Mouse (Mus musculus) stomach, postnatal 0 days (tissue): ENCODE measurements around the gene Taar9. TPM values are rescaled to one million over a fixed set of nuclear protein-coding genes. Genes with fewer than 3 reads are reported as not detected.
"Not testable (repeated sequence)": the region's sequence is repeated elsewhere in the genome, so short reads cannot be mapped to it uniquely, and the experiment has no call there.

Experiments used
- ATAC-seq: fragments of 200-750 bp; cut with Nextera tagmentation; 2 replicates; pipeline ENCODE4 v1.8.0; 2017; ENCODE audit not compliant: low FRiP score, low TSS enrichment
- DNase-seq: peaks from one replicate; pipeline ENCODE4 v3.0.0-alpha.2; 2016; ENCODE audit warnings: low spot score
- H3K27ac ChIP-seq: fragments of 300-500 bp; sonication (generic); replicated peaks from 2 replicates; pipeline ENCODE4 v1.5.1; 2014; ENCODE audit warnings: mild to moderate bottlenecking, control low read depth
- H3K27me3 ChIP-seq: fragments of 300-500 bp; sonication (generic); 2 replicates; pipeline ENCODE4 v1.6.1; 2014; ENCODE audit warnings: low read length; ENCODE audit not compliant: control insufficient read depth, insufficient read depth
- H3K36me3 ChIP-seq: fragments of 300-500 bp; sonication (generic); 2 replicates; pipeline ENCODE4 v1.6.1; 2014; ENCODE audit warnings: low read length, mixed read lengths; ENCODE audit not compliant: control insufficient read depth, insufficient read depth
- H3K4me1 ChIP-seq: fragments of 300-500 bp; sonication (generic); replicated peaks from 2 replicates; pipeline ENCODE4 v1.6.1; 2014; ENCODE audit warnings: antibody characterized with exemption; ENCODE audit not compliant: control insufficient read depth, insufficient read depth
- H3K4me2 ChIP-seq: fragments of 300-500 bp; sonication (generic); replicated peaks from 2 replicates; pipeline ENCODE4 v1.6.1; 2014; ENCODE audit warnings: low read depth, mild to moderate bottlenecking, control low read depth, moderate library complexity
- H3K4me3 ChIP-seq: fragments of 300-500 bp; sonication (generic); 2 replicates; pipeline ENCODE4 v1.5.1; 2014; ENCODE audit warnings: low read depth, low read length, control low read depth
- H3K9ac ChIP-seq: fragments of 300-500 bp; sonication (generic); 2 replicates; pipeline ENCODE4 v1.6.1; 2014; ENCODE audit warnings: mild to moderate bottlenecking, low read length, control low read depth, mixed read lengths
- H3K9me3 ChIP-seq: fragments of 300-500 bp; sonication (generic); 2 replicates; pipeline ENCODE4 v1.6.1; 2016; ENCODE audit warnings: low read length; ENCODE audit not compliant: control insufficient read depth
- CTCF ChIP-seq: IDR thresholded peaks from 2 replicates; pipeline ENCODE4 v1.5.1; 2016; ENCODE audit warnings: antibody characterized with exemption, low read depth, mild to moderate bottlenecking, moderate library complexity
- EP300 ChIP-seq: optimal IDR thresholded peaks from 2 replicates; pipeline ENCODE3; 2016; ENCODE audit warnings: antibody characterized with exemption
- WGBS: fragments of 180-500 bp; shearing (Covaris S2); extraction: QIAGEN DNeasy Blood & Tissue Kit; methylation state at CpG from one replicate; pipeline ENCODE4 v1.1.7; 2014; 5-methylcytosine and 5-hydroxymethylcytosine counted together
- polyA plus RNA-seq: library from polyadenylated mRNA; unstranded; fragments of >200 nt; fragmentation: Nextera tagmentation; extraction: Ambion mirVana; gene quantifications from 2 replicates; pipeline ENCODE4 v1.2.1, GENCODE M21; 2015

Taar9 gene
- polyA plus RNA-seq, 1 experiment from 2014 or later, result not detected

- DNase-seq, result no peak
- 78% methylated on average over 2 of the region's 2 CpGs for WGBS
- no peaks in the 10 kb centered on the region for H3K9me3 ChIP-seq
- no peak within 1 kb of the TSS for H3K27ac ChIP-seq
- H3K27me3 ChIP-seq, result no peaks in the 10 kb centered on the region
- H3K4me3 ChIP-seq, result no peak within 1 kb of the TSS
- H3K36me3 ChIP-seq, result no peaks in the 10 kb centered on the region
- TF ChIP-seq EP300, result no peak
- no peak for TF ChIP-seq CTCF
- no peak within 1 kb of the TSS for H3K9ac ChIP-seq
- no peak within 1 kb of the TSS for H3K4me2 ChIP-seq
- no peaks in the 10 kb centered on the region for H3K4me1 ChIP-seq
- no peak for ATAC-seq
These were observed 17.1 kb downstream of the Taar9 start, which contains the start of gene Taar8b for GRCm38 (mm10) chr10:24092194-24092593. Gene Taar8b, minus strand, starts transcription at chr10:24092294.

- TF ChIP-seq CTCF (no peak), EP300 (no peak)
- H3K27ac ChIP-seq, result no peak overlapping the region
- DNase-seq, result no peak
- H3K4me3 ChIP-seq, result no peak overlapping the region
- no peak for ATAC-seq
- no peak overlapping the region for H3K9ac ChIP-seq
- no peaks in the 10 kb centered on the region for H3K36me3 ChIP-seq
- H3K4me2 ChIP-seq, result no peak overlapping the region
- 90% methylated on average over 2 of the region's 2 CpGs for WGBS
- H3K4me1 ChIP-seq, result no peaks in the 10 kb centered on the region
- H3K27me3 ChIP-seq, result no peaks in the 10 kb centered on the region
- H3K9me3 ChIP-seq, result no peaks in the 10 kb centered on the region
These were observed 22.2 kb downstream of the Taar9 start for GRCm38 (mm10) chr10:24087168-24087567.

- H3K9me3 ChIP-seq, result no peaks in the 10 kb centered on the region
- no peaks in the 10 kb centered on the region for H3K36me3 ChIP-seq
- no peak overlapping the region for H3K4me3 ChIP-seq
- H3K9ac ChIP-seq, result no peak overlapping the region
- no peak overlapping the region for H3K4me2 ChIP-seq
- 40% methylated on average over 5 of the region's 5 CpGs for WGBS
- H3K27ac ChIP-seq, result no peak overlapping the region
- DNase-seq (peak; percentile 53), ATAC-seq (peak; percentile 47; the same call in 1 of the 2 replicates)
- no peaks in the 10 kb centered on the region for H3K4me1 ChIP-seq
- TF ChIP-seq EP300, result no peak
- no peaks in the 10 kb centered on the region for H3K27me3 ChIP-seq
These were observed 22.8 kb downstream of the Taar9 start for GRCm38 (mm10) chr10:24086555-24086954.

GRCm38 (mm10) chr10:24085936-24086335 is 23.4 kb downstream of the Taar9 start:
- TF ChIP-seq EP300 (no peak), CTCF (no peak)
- no peak overlapping the region for H3K4me3 ChIP-seq
- H3K9me3 ChIP-seq, result no peaks in the 10 kb centered on the region
- no peak overlapping the region for H3K4me2 ChIP-seq
- H3K27ac ChIP-seq, result no peak overlapping the region
- no peak overlapping the region for H3K9ac ChIP-seq
- ATAC-seq (no peak), DNase-seq (no peak)
- WGBS, result 62% methylated on average over 5 of the region's 5 CpGs
- H3K36me3 ChIP-seq, result no peaks in the 10 kb centered on the region
- no peaks in the 10 kb centered on the region for H3K4me1 ChIP-seq
- no peaks in the 10 kb centered on the region for H3K27me3 ChIP-seq

- H3K9me3 ChIP-seq, result no peaks in the 10 kb centered on the region
- H3K27ac ChIP-seq, result no peak overlapping the region
- H3K36me3 ChIP-seq, result no peaks in the 10 kb centered on the region
- DNase-seq, result peak; percentile 53
- no peaks in the 10 kb centered on the region for H3K27me3 ChIP-seq
- no peak overlapping the region for H3K4me3 ChIP-seq
- no peak overlapping the region for H3K9ac ChIP-seq
- ATAC-seq, result no peak
- 34% methylated on average over 3 of the region's 3 CpGs for WGBS
- no peaks in the 10 kb centered on the region for H3K4me1 ChIP-seq
- no peak overlapping the region for H3K4me2 ChIP-seq
- TF ChIP-seq EP300 (no peak), CTCF (peak; percentile 83)
These were observed 29.2 kb downstream of the Taar9 start for GRCm38 (mm10) chr10:24080166-24080565.

- not testable (repeated sequence) for H3K27ac ChIP-seq, H3K9ac ChIP-seq, ATAC-seq, H3K4me3 ChIP-seq, H3K4me2 ChIP-seq, H3K36me3 ChIP-seq, H3K9me3 ChIP-seq, H3K4me1 ChIP-seq, DNase-seq, H3K27me3 ChIP-seq
- WGBS, result 88% methylated on average over 2 of the region's 4 CpGs
These were observed 33.1 kb downstream of the Taar9 start, which contains the start of gene Taar8a for GRCm38 (mm10) chr10:24076200-24076599. Gene Taar8a, plus strand, starts transcription at chr10:24076500.

GRCm38 (mm10) chr10:24074751-24075150 is 34.6 kb downstream of the Taar9 start:
- H3K27ac ChIP-seq, H3K27me3 ChIP-seq, DNase-seq, H3K36me3 ChIP-seq, H3K4me2 ChIP-seq, H3K9me3 ChIP-seq, H3K4me1 ChIP-seq, H3K9ac ChIP-seq, H3K4me3 ChIP-seq, ATAC-seq: not testable (repeated sequence)
- WGBS, result 22% methylated on average over 2 of the region's 2 CpGs
